Mouse (Mus musculus) MEL (cell line): Measurements from ENCODE around the gene Ikzf3. TPM values are rescaled to one million over a fixed set of nuclear protein-coding genes. Genes with fewer than 3 reads are reported as not detected.
A peak's percentile ranks its signal among the peaks of the same experiment; 100 is the strongest.

Source experiments
- DNase-seq: peaks from one replicate; pipeline ENCODE4 v3.0.0; 2011; ENCODE audit warnings: low read depth, low spot score
- H3K27ac ChIP-seq: 2 replicates; pipeline ENCODE4 v1.5.1; 2012; ENCODE audit warnings: low read depth, mild to moderate bottlenecking, control low read depth, low read length, moderate library complexity; ENCODE audit not compliant: control insufficient read depth
- H3K27me3 ChIP-seq, 2 experiments: fragments of 150-350 bp in 1 of 2; sonication (generic) in 1 of 2; 2 replicates each; pipeline ENCODE4 v1.6.1; 2012; ENCODE audit warnings: low read length in 2 of 2, mild to moderate bottlenecking in 2 of 2, improper control_type of control experiment in 1 of 2, moderate library complexity in 1 of 2; ENCODE audit not compliant: insufficient read depth in 2 of 2, control insufficient read depth in 1 of 2
- H3K36me3 ChIP-seq, 2 experiments: 2 replicates each; pipeline ENCODE4 v1.6.1; 2012 to 2014; ENCODE audit warnings: low read length in 2 of 2, improper control_type of control experiment in 1 of 2, inconsistent platforms in 1 of 2, mild to moderate bottlenecking in 1 of 2; ENCODE audit not compliant: insufficient read depth in 2 of 2, control insufficient read depth in 1 of 2
- H3K4me1 ChIP-seq, 2 experiments: fragments of 150-350 bp in 1 of 2; sonication (generic) in 1 of 2; 2 replicates each; pipeline ENCODE4 v1.6.1; 2012; ENCODE audit warnings: low read length in 2 of 2, improper control_type of control experiment in 1 of 2, mild to moderate bottlenecking in 1 of 2; ENCODE audit not compliant: insufficient read depth in 2 of 2, control insufficient read depth in 1 of 2
- H3K4me3 ChIP-seq, 2 experiments: fragments of 150-350 bp in 1 of 2; sonication (generic) in 1 of 2; 2 replicates each; pipeline ENCODE4 v1.5.1; 2012; ENCODE audit warnings: low read depth in 2 of 2, low read length in 2 of 2, mild to moderate bottlenecking in 2 of 2, moderate library complexity in 2 of 2, control low read depth in 1 of 2, improper control_type of control experiment in 1 of 2; ENCODE audit not compliant: control insufficient read depth in 1 of 2, insufficient read depth in 1 of 2
- H3K79me2 ChIP-seq: 2 replicates; pipeline ENCODE4 v1.6.1; 2012; ENCODE audit warnings: mild to moderate bottlenecking, low read length, moderate library complexity; ENCODE audit not compliant: control insufficient read depth, poor library complexity, insufficient read depth
- H3K9ac ChIP-seq: 2 replicates; pipeline ENCODE4 v1.6.1; 2012; ENCODE audit warnings: low read depth, mild to moderate bottlenecking, control low read depth, low read length, moderate library complexity; ENCODE audit not compliant: control insufficient read depth, poor library complexity, severe bottlenecking
- H3K9me3 ChIP-seq: fragments of 150-350 bp; sonication (generic); replicated peaks from 2 replicates; pipeline ENCODE4 v1.6.1; 2012; ENCODE audit warnings: mild to moderate bottlenecking, low read length, improper control_type of control experiment, moderate library complexity; ENCODE audit not compliant: insufficient read depth
- BHLHE40 ChIP-seq: IDR thresholded peaks from 2 replicates; pipeline ENCODE4 v1.6.1; 2012; ENCODE audit warnings: low read depth, mild to moderate bottlenecking, inconsistent platforms, low read length, improper control_type of control experiment, borderline replicate concordance
- CHD1 ChIP-seq: IDR thresholded peaks from 2 replicates; pipeline ENCODE4 v1.6.1; 2012; ENCODE audit warnings: low read depth, mild to moderate bottlenecking, inconsistent platforms, low read length, improper control_type of control experiment
- CTCF ChIP-seq, 3 experiments: IDR thresholded peaks in 2 of 3; conservative IDR thresholded peaks in 1 of 3; 2 replicates each; pipeline ENCODE4 v1.5.1; 2011 to 2012; ENCODE audit warnings: low read length in 3 of 3, low read depth in 2 of 3, mild to moderate bottlenecking in 2 of 3, improper control_type of control experiment in 1 of 3, inconsistent platforms in 1 of 3, mixed read lengths in 1 of 3, moderate library complexity in 1 of 3; ENCODE audit not compliant: control insufficient read depth in 1 of 3, insufficient read depth in 1 of 3, poor library complexity in 1 of 3, severe bottlenecking in 1 of 3
- E2F4 ChIP-seq: IDR thresholded peaks from 2 replicates; pipeline ENCODE4 v1.6.1; 2011; ENCODE audit warnings: low read depth, low read length, improper control_type of control experiment, borderline replicate concordance
- EP300 ChIP-seq, 2 experiments: IDR thresholded peaks; 2 replicates each; pipeline ENCODE4 v1.6.1; 2011; ENCODE audit warnings: improper control_type of control experiment in 2 of 2, low read length in 2 of 2, low read depth in 1 of 2, mild to moderate bottlenecking in 1 of 2
- GABPA ChIP-seq: IDR thresholded peaks from 2 replicates; pipeline ENCODE4 v1.6.1; 2012; ENCODE audit warnings: low read depth, mild to moderate bottlenecking, inconsistent platforms, low read length, improper control_type of control experiment, moderate library complexity
- GATA1 ChIP-seq: IDR thresholded peaks from 2 replicates; pipeline ENCODE4 v1.6.1; 2011; ENCODE audit warnings: low read depth, low read length, improper control_type of control experiment
- HCFC1 ChIP-seq: IDR thresholded peaks from 2 replicates; pipeline ENCODE4 v1.6.1; 2012; ENCODE audit warnings: low read depth, mild to moderate bottlenecking, inconsistent platforms, low read length, improper control_type of control experiment, moderate library complexity
- JUND ChIP-seq: IDR thresholded peaks from 2 replicates; pipeline ENCODE4 v1.6.1; 2011; ENCODE audit warnings: low read depth, mild to moderate bottlenecking, improper control_type of control experiment, low read length
- KAT2A ChIP-seq: conservative IDR thresholded peaks from 2 replicates; pipeline ENCODE4 v1.6.1; 2012; ENCODE audit warnings: low read depth, low read length, improper control_type of control experiment, inconsistent platforms
- MAFK ChIP-seq: IDR thresholded peaks from 2 replicates; pipeline ENCODE4 v1.6.1; 2011; ENCODE audit warnings: low read depth, mild to moderate bottlenecking, low read length, improper control_type of control experiment, borderline replicate concordance
- MAX ChIP-seq: IDR thresholded peaks from 2 replicates; pipeline ENCODE4 v1.6.1; 2011; ENCODE audit warnings: low read length, improper control_type of control experiment
- MAZ ChIP-seq: IDR thresholded peaks from 2 replicates; pipeline ENCODE4 v1.6.1; 2012; ENCODE audit warnings: low read depth, mild to moderate bottlenecking, inconsistent platforms, low read length, improper control_type of control experiment
- MEF2A ChIP-seq: IDR thresholded peaks from 2 replicates; pipeline ENCODE4 v1.6.1; 2014; ENCODE audit warnings: low read depth, mild to moderate bottlenecking, inconsistent platforms, low read length, improper control_type of control experiment; ENCODE audit not compliant: poor library complexity, insufficient replicate concordance, severe bottlenecking; ENCODE audit errors: extremely low read depth
- MXI1 ChIP-seq: IDR thresholded peaks from 2 replicates; pipeline ENCODE4 v1.6.1; 2011; ENCODE audit warnings: mild to moderate bottlenecking, low read depth, low read length, improper control_type of control experiment
- MYB ChIP-seq: IDR thresholded peaks from 2 replicates; pipeline ENCODE4 v1.6.1; 2011; ENCODE audit warnings: mild to moderate bottlenecking, low read depth, low read length, improper control_type of control experiment
- MYC ChIP-seq: IDR thresholded peaks from 2 replicates; pipeline ENCODE4 v1.6.1; 2011; ENCODE audit warnings: low read depth, mild to moderate bottlenecking, low read length, improper control_type of control experiment, moderate library complexity
- NELFE ChIP-seq: IDR thresholded peaks from 2 replicates; pipeline ENCODE4 v1.6.1; 2011; ENCODE audit warnings: low read depth, low read length, improper control_type of control experiment
- NRF1 ChIP-seq: IDR thresholded peaks from 2 replicates; pipeline ENCODE4 v1.6.1; 2014; ENCODE audit warnings: low read depth, mild to moderate bottlenecking, inconsistent platforms, low read length, improper control_type of control experiment, moderate library complexity; ENCODE audit not compliant: poor library complexity, insufficient read depth, severe bottlenecking
- POLR2A ChIP-seq, 2 experiments: IDR thresholded peaks; 2 replicates each; pipeline ENCODE4 v1.6.1; 2011 to 2012; ENCODE audit warnings: low read length in 2 of 2, mild to moderate bottlenecking in 2 of 2, control low read depth in 1 of 2, improper control_type of control experiment in 1 of 2, low read depth in 1 of 2, moderate library complexity in 1 of 2; ENCODE audit not compliant: control insufficient read depth in 1 of 2, insufficient read depth in 1 of 2, poor library complexity in 1 of 2
- POLR2AphosphoS2 ChIP-seq: IDR thresholded peaks from 2 replicates; pipeline ENCODE4 v1.6.1; 2011; ENCODE audit warnings: low read length, improper control_type of control experiment
- POLR2AphosphoS5 ChIP-seq: IDR thresholded peaks from 2 replicates; pipeline ENCODE4 v1.6.1; 2012; ENCODE audit warnings: low read depth, borderline replicate concordance, mild to moderate bottlenecking, inconsistent platforms, low read length, moderate library complexity, mixed read lengths
- RAD21 ChIP-seq: IDR thresholded peaks from 2 replicates; pipeline ENCODE4 v1.6.1; 2011; ENCODE audit warnings: mild to moderate bottlenecking, low read depth, low read length, improper control_type of control experiment
- RCOR1 ChIP-seq: IDR thresholded peaks from 2 replicates; pipeline ENCODE4 v1.6.1; 2012; ENCODE audit warnings: low read depth, mild to moderate bottlenecking, inconsistent platforms, low read length, improper control_type of control experiment
- SIN3A ChIP-seq: IDR thresholded peaks from 2 replicates; pipeline ENCODE4 v1.6.1; 2012; ENCODE audit warnings: low read length, improper control_type of control experiment, inconsistent platforms
- SMC3 ChIP-seq: IDR thresholded peaks from 2 replicates; pipeline ENCODE4 v1.6.1; 2011; ENCODE audit warnings: low read depth, low read length, improper control_type of control experiment
- TAL1 ChIP-seq: IDR thresholded peaks from 2 replicates; pipeline ENCODE4 v1.6.1; 2012; ENCODE audit warnings: mild to moderate bottlenecking, inconsistent platforms, low read length, moderate library complexity, mixed read lengths
- TBP ChIP-seq: IDR thresholded peaks from 2 replicates; pipeline ENCODE4 v1.8.0; 2011; ENCODE audit warnings: low read depth, low read length, improper control_type of control experiment
- TCF12 ChIP-seq: IDR thresholded peaks from 2 replicates; pipeline ENCODE4 v1.6.1; 2014; ENCODE audit warnings: low read depth, mild to moderate bottlenecking, inconsistent platforms, low read length, improper control_type of control experiment, moderate library complexity
- UBTF ChIP-seq: IDR thresholded peaks from 2 replicates; pipeline ENCODE4 v1.6.1; 2012; ENCODE audit warnings: low read depth, mild to moderate bottlenecking, inconsistent platforms, low read length, improper control_type of control experiment, moderate library complexity, borderline replicate concordance; ENCODE audit not compliant: insufficient read depth
- USF1 ChIP-seq: IDR thresholded peaks from 2 replicates; pipeline ENCODE4 v1.6.1; 2014; ENCODE audit warnings: low read depth, mild to moderate bottlenecking, inconsistent platforms, low read length, improper control_type of control experiment, moderate library complexity
- USF2 ChIP-seq, 2 experiments: IDR thresholded peaks; 2 replicates each; pipeline ENCODE4 v1.6.1; 2011 to 2012; ENCODE audit warnings: improper control_type of control experiment in 2 of 2, low read length in 2 of 2, borderline replicate concordance in 1 of 2, inconsistent platforms in 1 of 2, low read depth in 1 of 2, mild to moderate bottlenecking in 1 of 2; ENCODE audit not compliant: insufficient read depth in 1 of 2
- ZC3H11A ChIP-seq: IDR thresholded peaks from 2 replicates; pipeline ENCODE4 v1.6.1; 2012; ENCODE audit warnings: low read depth, mild to moderate bottlenecking, inconsistent platforms, low read length, improper control_type of control experiment
- ZKSCAN1 ChIP-seq: IDR thresholded peaks from 2 replicates; pipeline ENCODE4 v1.6.1; 2012; ENCODE audit warnings: low read depth, mild to moderate bottlenecking, inconsistent platforms, low read length, improper control_type of control experiment, moderate library complexity
- ZMIZ1 ChIP-seq: IDR thresholded peaks from 2 replicates; pipeline ENCODE4 v1.6.1; 2012; ENCODE audit warnings: low read depth, mild to moderate bottlenecking, inconsistent platforms, low read length, improper control_type of control experiment, moderate library complexity
- polyA plus RNA-seq, 2 experiments: library from polyadenylated mRNA; stranded (reverse) in 1 of 2; unstranded in 1 of 2; fragments of >175 nt in 1 of 2; fragments of >200 nt in 1 of 2; gene quantifications; 2 replicates each; pipeline versions ENCODE4 v1.2.1 to v1.2.4; 2012; ENCODE audit warnings: low replicate concordance in 2 of 2, low read depth in 1 of 2; ENCODE audit not compliant: insufficient read length in 2 of 2, insufficient read depth in 1 of 2, missing spikeins in 1 of 2
- total RNA-seq: library from RNA; depleted of rRNA; stranded (reverse); fragments of 300-350 nt; gene quantifications from 2 replicates; pipeline ENCODE4 v1.2.3, GENCODE M21; 2012

Ikzf3 gene
- total and polyA plus RNA-seq, 3 experiments: 0.12 TPM; not detected in 2

DNA sequence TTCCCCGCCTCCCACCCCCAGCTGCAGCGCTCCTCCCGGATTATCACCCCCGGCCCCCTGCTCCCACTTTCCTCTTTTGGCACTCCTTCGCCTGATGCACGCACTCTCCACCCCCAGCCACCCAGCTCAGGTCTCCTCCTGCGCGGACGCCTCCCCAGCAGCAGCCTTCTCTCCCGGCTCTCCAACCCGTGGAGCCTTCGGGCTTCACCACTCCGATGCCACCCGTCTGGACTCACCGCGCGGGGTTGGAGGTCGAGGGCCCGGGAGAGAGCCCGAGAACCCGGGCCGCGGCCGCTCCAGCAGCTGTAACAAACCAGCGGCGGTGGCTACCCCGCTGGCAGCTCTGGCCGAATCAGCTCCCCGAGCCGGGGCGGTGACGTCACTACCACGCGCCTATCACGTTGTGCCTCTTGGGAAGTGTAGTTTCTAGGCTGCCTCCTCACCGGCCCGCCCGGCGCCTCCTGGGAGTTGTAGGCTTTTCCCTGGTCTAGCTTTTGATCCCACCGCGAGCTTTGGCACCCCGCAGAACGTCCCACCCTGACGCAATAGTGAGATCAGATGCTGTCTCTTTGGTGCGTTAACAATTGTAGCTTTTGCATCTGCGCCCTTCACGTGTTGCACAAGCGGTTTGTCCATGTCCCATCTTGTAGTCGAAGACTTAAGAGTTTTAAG, 41.2 kb upstream of the Ikzf3 start, which contains the start of gene Ormdl3:
TSS of gene Ormdl3 (minus strand) at position 477 of the 672 bp plus-strand sequence.
- peaks cover 2 to 48% of the 10 kb centered on the region in 2 experiments; a peak in 3 of 4 replicates for H3K36me3 ChIP-seq
- peak; percentile 100 for DNase-seq
- peaks cover 30% of the 10 kb centered on the region for H3K79me2 ChIP-seq
- H3K9ac ChIP-seq: peak within 1 kb of the TSS; percentile 90
- H3K27ac ChIP-seq: peak within 1 kb of the TSS; percentile 98
- H3K4me3 ChIP-seq: peak within 1 kb of the TSS; percentile 82 to 83
- peaks cover 37 to 56% of the 10 kb centered on the region in 2 experiments for H3K4me1 ChIP-seq
- no peaks in the 10 kb centered on the region for H3K9me3 ChIP-seq
- no peaks in the 10 kb centered on the region; a peak in 1 of 4 replicates for H3K27me3 ChIP-seq
- TF ChIP-seq E2F4 (no peak), CTCF (IDR thresholded peaks at IDR 0.05 in 2 of 3, conservative IDR thresholded peaks at IDR 0.05 in 1 of 3; ENCODE audit: control insufficient read depth in 1 of 3, insufficient read depth in 1 of 3, low read depth in 2 of 3, low read length in 3 of 3, poor library complexity in 1 of 3, severe bottlenecking in 1 of 3) (no peak), GATA1 (peak; percentile 31; the same call in 1 of the 2 replicates), GABPA (no peak), POLR2A (IDR thresholded peaks at IDR 0.05; ENCODE audit: control insufficient read depth in 1 of 2, insufficient read depth in 1 of 2, low read depth in 1 of 2, low read length in 2 of 2, poor library complexity in 1 of 2) (peak; percentile 58 to 86; a peak in 3 of 4 replicates), USF1 (peak; percentile 79), MAFK (no peak), SIN3A (peak; percentile 99), ZMIZ1 (peak; percentile 75), KAT2A (peak; percentile 98), MYC (peak; percentile 23; the same call in 1 of the 2 replicates), ZC3H11A (no peak), MXI1 (no peak; the same call in none of the 2 replicates), UBTF (0 out of 2 replicates have a peak, but pooled peaks have one; percentile 33), RCOR1 (no peak), ZKSCAN1 (no peak), EP300 (IDR thresholded peaks at IDR 0.05; ENCODE audit: low read depth in 1 of 2, low read length in 2 of 2) (peak in 1 of 2 experiments; percentile 44; a peak in 1 of 4 replicates), POLR2AphosphoS5 (no peak), JUND (no peak), NRF1 (peak; percentile 43; the same call in 1 of the 2 replicates), BHLHE40 (peak; percentile 50), CHD1 (no peak), SMC3 (no peak), USF2 (IDR thresholded peaks at IDR 0.05; ENCODE audit: borderline replicate concordance in 1 of 2, insufficient read depth in 1 of 2, low read depth in 1 of 2, low read length in 2 of 2) (no peak), MEF2A (no peak; the same call in 1 of the 2 replicates), MAZ (peak; percentile 92), RAD21 (no peak), MAX (peak; percentile 85), POLR2AphosphoS2 (peak; percentile 73), TBP (peak; percentile 43; the same call in 1 of the 2 replicates), TAL1 (peak; percentile 16; the same call in 1 of the 2 replicates), NELFE (peak; percentile 86), TCF12 (peak; percentile 67), HCFC1 (peak; percentile 100), MYB (no peak; the same call in 1 of the 2 replicates)
